ENCODE assay signal across 20 mouse cellular contexts in the genomic region with DNA sequence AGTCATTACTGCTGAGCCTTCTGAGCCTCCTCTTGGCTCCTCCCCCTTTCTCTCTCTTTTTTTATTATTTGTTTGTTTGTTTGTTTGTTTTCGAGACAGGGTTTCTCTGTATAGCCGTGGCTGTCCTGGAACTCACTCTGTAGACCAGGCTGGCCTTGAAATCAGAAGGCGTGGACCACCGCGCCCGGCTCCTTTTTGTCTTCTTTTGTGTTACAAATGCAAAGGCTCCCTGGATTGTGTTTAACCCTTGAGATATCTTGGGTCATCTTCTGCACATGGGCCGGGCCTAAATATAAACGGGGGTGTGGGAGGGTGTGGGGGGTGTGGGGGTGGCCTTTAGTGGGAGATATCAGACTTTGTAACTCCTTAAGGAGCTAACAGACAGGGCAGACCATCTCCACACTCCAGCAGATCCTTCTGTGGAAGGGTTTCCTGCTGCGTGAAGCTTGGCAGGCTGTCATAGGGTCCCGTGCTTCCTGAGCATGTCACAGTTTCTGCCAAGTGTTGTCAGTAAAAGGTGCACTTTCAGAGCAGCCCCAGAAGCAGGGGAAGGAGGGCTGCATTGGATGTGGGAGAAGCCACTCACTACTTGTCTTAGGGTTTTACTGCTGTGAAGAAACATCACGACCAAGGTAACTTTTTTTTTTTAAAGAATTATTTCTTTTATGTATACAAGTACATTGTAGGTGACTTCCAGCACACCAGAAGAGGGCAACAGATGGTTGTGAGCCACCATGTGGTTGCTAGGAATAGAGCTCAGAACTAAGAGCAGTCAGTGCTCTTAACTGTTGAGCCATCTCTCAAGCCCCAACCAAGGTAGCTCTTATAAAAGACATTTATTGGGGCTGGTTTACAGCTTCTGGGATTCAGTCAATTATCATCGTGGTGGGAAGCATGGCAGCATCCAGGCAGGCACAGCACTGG. TPM values are rescaled to one million over a fixed set of nuclear protein-coding genes. Genes with fewer than 3 reads are reported as not detected.
DNase-seq lines count a peak whose midpoint lies in the region; ATAC-seq and TF ChIP-seq lines count a peak whose summit lies in the region.
"Had no signal": no experiment of that assay in that cellular context is flagged by ENCODE, and none has a peak within 500 bp of the region (broad histone marks: within the 10 kb centered on the region; RNA-seq: fewer than 3 reads in every experiment).

No protein-coding gene starts in this region.

- no peak overlapping the region for H3K9ac ChIP-seq in forebrain, embryonic 14.5 days (ENCODE audit: low read length)
- H3K9ac ChIP-seq: midbrain, embryonic 12.5 days; neural tube, embryonic 12.5 days had no signal

- no peaks in the 10 kb centered on the region for H3K4me1 ChIP-seq in forebrain, embryonic 14.5 days (ENCODE audit: control insufficient read depth, insufficient read depth, low read length)
- H3K4me1 ChIP-seq in forebrain, embryonic 10.5 days, result peaks cover 6% of the 10 kb centered on the region
- H3K4me1 ChIP-seq in E14TG2a.4 (replicated peaks; ENCODE audit: low read depth, low read length), result peaks cover 97% of the 10 kb centered on the region
- H3K4me1 ChIP-seq: midbrain, embryonic 12.5 days; neural tube, embryonic 12.5 days had no signal

- H3K36me3 ChIP-seq in forebrain, embryonic 14.5 days (ENCODE audit: control insufficient read depth, insufficient read depth, low read length), result no peaks in the 10 kb centered on the region
- H3K36me3 ChIP-seq in forebrain, embryonic 10.5 days (replicated peaks), result no peaks in the 10 kb centered on the region
- peaks cover 6% of the 10 kb centered on the region for H3K36me3 ChIP-seq in E14TG2a.4 (ENCODE audit: insufficient read depth, low read length)
- H3K36me3 ChIP-seq: midbrain, embryonic 12.5 days had no signal

- 67% methylated on average over 12 of the region's 12 CpGs for WGBS in forebrain, embryonic 14.5 days
- WGBS in forebrain, embryonic 10.5 days, result 77% methylated on average over 12 of the region's 12 CpGs

- ATAC-seq in forebrain, embryonic 14.5 days, result no peak
- ATAC-seq: hindbrain, embryonic 16.5 days; Patski had no signal

- no peaks in the 10 kb centered on the region for H3K27me3 ChIP-seq in forebrain, embryonic 14.5 days (replicated peaks; ENCODE audit: control insufficient read depth, insufficient read depth, low read length)
- no peaks in the 10 kb centered on the region for H3K27me3 ChIP-seq in forebrain, embryonic 10.5 days (ENCODE audit: poor library complexity, severe bottlenecking)
- no peaks in the 10 kb centered on the region for H3K27me3 ChIP-seq in E14TG2a.4 (ENCODE audit: insufficient read depth, low read length)
- H3K27me3 ChIP-seq: midbrain, embryonic 12.5 days; neural tube, embryonic 12.5 days; Patski had no signal

- no peak overlapping the region for H3K27ac ChIP-seq in forebrain, embryonic 14.5 days (ENCODE audit: low read depth, low read length)
- no peak overlapping the region for H3K27ac ChIP-seq in forebrain, embryonic 10.5 days
- H3K27ac ChIP-seq: midbrain, embryonic 12.5 days; neural tube, embryonic 12.5 days had no signal

- no peak overlapping the region for H3K4me2 ChIP-seq in forebrain, embryonic 14.5 days (ENCODE audit: low read length)
- H3K4me2 ChIP-seq: midbrain, embryonic 12.5 days; neural tube, embryonic 12.5 days had no signal

- no peaks in the 10 kb centered on the region for H3K9me3 ChIP-seq in forebrain, embryonic 14.5 days (replicated peaks; ENCODE audit: control insufficient read depth, low read length)
- no peaks in the 10 kb centered on the region for H3K9me3 ChIP-seq in forebrain, embryonic 10.5 days
- H3K9me3 ChIP-seq in E14TG2a.4 (ENCODE audit: low read length), result no peaks in the 10 kb centered on the region
- H3K9me3 ChIP-seq: midbrain, embryonic 12.5 days; neural tube, embryonic 12.5 days had no signal

- TF ChIP-seq CTCF in E14TG2a.4 (conservative IDR thresholded peaks at IDR 0.05; ENCODE audit: low read length), result no peak

- no peak overlapping the region for H3K4me3 ChIP-seq in forebrain, embryonic 14.5 days (ENCODE audit: low read depth, low read length)
- no peak overlapping the region for H3K4me3 ChIP-seq in forebrain, embryonic 10.5 days
- peak overlapping the region; percentile 74 for H3K4me3 ChIP-seq in E14TG2a.4 (replicated peaks; ENCODE audit: low read length)
- H3K4me3 ChIP-seq: midbrain, embryonic 12.5 days; neural tube, embryonic 12.5 days had no signal

- peak; percentile 42 for DNase-seq in forebrain, embryonic 14.5 days (ENCODE audit: low spot score)
- no peak for DNase-seq in forebrain, embryonic 10.5 days (ENCODE audit: extremely low spot score, low spot score)
- DNase-seq in kidney, postnatal 25 days, result peak; percentile 31 to 55
- DNase-seq in kidney, postnatal 4 days, result no peak
- DNase-seq in ZHBTc4 (ENCODE audit: low read depth, low spot score), result peak; percentile 73
- no peak for DNase-seq in urinary bladder, adult 2 months (ENCODE audit: low spot score)
- DNase-seq: adrenal gland, postnatal 36 days; cerebellum, adult 9-10 months; embryo, embryonic 11 days; gastrocnemius, postnatal 14 days; heart, adult 18-20 months; heart, postnatal 4 days; kidney, adult 18-20 months; kidney, postnatal 10 days; thymus, postnatal 14 days had no signal

RNA-seq across cellular contexts. Expression of a gene that starts 8.8 kb away (rescaled TPM):
- 33.2 and 37.1 TPM in 2 replicates for polyA plus RNA-seq in forebrain, embryonic 14.5 days (2014; fragmentation: Nextera tagmentation; extraction: Ambion mirVana)
- polyA plus RNA-seq in forebrain, embryonic 10.5 days (2016; fragmentation: Nextera tagmentation; extraction: Ambion mirVana), result 23.0 and 28.5 TPM in 2 replicates
- 1.3 and 1.9 TPM in 2 replicates for polyA plus RNA-seq in urinary bladder, adult 2 months (2012; rRNA removed)

RNA-seq across cellular contexts. Expression of a gene that starts 16.6 kb away (rescaled TPM):
- 94.2 and 104 TPM in 2 replicates for polyA plus RNA-seq in forebrain, embryonic 14.5 days (2014; fragmentation: Nextera tagmentation; extraction: Ambion mirVana)
- 67.1 and 76.5 TPM in 2 replicates for polyA plus RNA-seq in forebrain, embryonic 10.5 days (2016; fragmentation: Nextera tagmentation; extraction: Ambion mirVana)
- polyA plus RNA-seq in urinary bladder, adult 2 months (2012; rRNA removed), result 100.0 and 134 TPM in 2 replicates

RNA-seq across cellular contexts. Expression of a gene that starts 18.1 kb away (rescaled TPM):
- 360 and 415 TPM in 2 replicates for polyA plus RNA-seq in forebrain, embryonic 14.5 days (2014; fragmentation: Nextera tagmentation; extraction: Ambion mirVana)
- polyA plus RNA-seq in forebrain, embryonic 10.5 days (2016; fragmentation: Nextera tagmentation; extraction: Ambion mirVana), result 502 and 512 TPM in 2 replicates
- polyA plus RNA-seq in urinary bladder, adult 2 months (2012; rRNA removed), result 168 and 176 TPM in 2 replicates

RNA-seq across cellular contexts. Expression of a gene that starts 24.2 kb away (rescaled TPM):
- polyA plus RNA-seq in forebrain, embryonic 14.5 days (2014; fragmentation: Nextera tagmentation; extraction: Ambion mirVana), result 45.0 and 52.0 TPM in 2 replicates
- polyA plus RNA-seq in forebrain, embryonic 10.5 days (2016; fragmentation: Nextera tagmentation; extraction: Ambion mirVana), result 97.8 and 100 TPM in 2 replicates
- 67.3 and 72.5 TPM in 2 replicates for polyA plus RNA-seq in urinary bladder, adult 2 months (2012; rRNA removed)

RNA-seq across cellular contexts. Expression of a gene that starts 31.1 kb away (rescaled TPM):
- 0.66 and 0.75 TPM in 2 replicates for polyA plus RNA-seq in forebrain, embryonic 14.5 days (2014; fragmentation: Nextera tagmentation; extraction: Ambion mirVana)
- 0.34 and 0.58 TPM in 2 replicates for polyA plus RNA-seq in forebrain, embryonic 10.5 days (2016; fragmentation: Nextera tagmentation; extraction: Ambion mirVana)
- 2.0 and 2.7 TPM in 2 replicates for polyA plus RNA-seq in urinary bladder, adult 2 months (2012; rRNA removed)

Comparison
In these comparisons a context has a peak if more than half of its experiments do, and no peak if none do; other contexts are left out.
1. DNase-seq: peak in forebrain, embryonic 14.5 days (single experiment), kidney, postnatal 25 days (2 of 2) and ZHBTc4 (single experiment); none in forebrain, embryonic 10.5 days (single experiment), kidney, postnatal 4 days (0 of 2) and urinary bladder, adult 2 months (single experiment).